Mouse (Mus musculus) liver, embryonic 15.5 days (tissue): ENCODE results near the gene Spaca4. TPM values are rescaled to one million over a fixed set of nuclear protein-coding genes. Genes with fewer than 3 reads are reported as not detected.

Experiments
- ATAC-seq: fragments of 200-750 bp; cut with Nextera tagmentation; 2 replicates; pipeline ENCODE4 v1.8.0; 2017; ENCODE audit warnings: moderate number of reproducible peaks, mild to moderate bottlenecking, moderate library complexity; ENCODE audit not compliant: insufficient read depth
- H3K27ac ChIP-seq: fragments of 300-500 bp; sonication (generic); replicated peaks from 2 replicates; pipeline ENCODE4 v1.5.1; 2015; ENCODE audit warnings: mild to moderate bottlenecking, inconsistent platforms
- H3K27me3 ChIP-seq: fragments of 300-500 bp; sonication (generic); 2 replicates; pipeline ENCODE4 v1.6.1; 2015; ENCODE audit warnings: mild to moderate bottlenecking, inconsistent platforms
- H3K36me3 ChIP-seq: fragments of 300-500 bp; sonication (generic); replicated peaks from 2 replicates; pipeline ENCODE4 v1.6.1; 2015; ENCODE audit warnings: moderate library complexity, mild to moderate bottlenecking, inconsistent platforms
- H3K4me1 ChIP-seq: fragments of 300-500 bp; sonication (generic); replicated peaks from 2 replicates; pipeline ENCODE4 v1.6.1; 2015; ENCODE audit warnings: inconsistent platforms
- H3K4me2 ChIP-seq: fragments of 300-500 bp; sonication (generic); 2 replicates; pipeline ENCODE4 v1.6.1; 2015; ENCODE audit warnings: moderate library complexity, mild to moderate bottlenecking, inconsistent platforms
- H3K4me3 ChIP-seq: fragments of 300-500 bp; sonication (generic); replicated peaks from 2 replicates; pipeline ENCODE4 v1.5.1; 2015; ENCODE audit warnings: mild to moderate bottlenecking, inconsistent platforms
- H3K9ac ChIP-seq: fragments of 300-500 bp; sonication (generic); 2 replicates; pipeline ENCODE4 v1.6.1; 2015; ENCODE audit warnings: moderate library complexity, mild to moderate bottlenecking, inconsistent platforms
- H3K9me3 ChIP-seq: fragments of 300-500 bp; sonication (generic); replicated peaks from 2 replicates; pipeline ENCODE4 v1.6.1; 2016; ENCODE audit warnings: inconsistent platforms
- WGBS: fragments of 180-500 bp; shearing (Covaris S2); methylation state at CpG from one replicate; pipeline ENCODE4 v1.1.7; 2015; ENCODE audit warnings: mixed read lengths; ENCODE audit not compliant: insufficient replicate concordance; 5-methylcytosine and 5-hydroxymethylcytosine counted together
- polyA plus RNA-seq: library from polyadenylated mRNA; unstranded; fragments of >200 nt; fragmentation: Nextera tagmentation; extraction: Ambion mirVana; gene quantifications from 2 replicates; pipeline ENCODE4 v1.2.1, GENCODE M21; 2015

Spaca4 gene
- polyA plus RNA-seq: not detected in 2 replicates

- H3K27me3 ChIP-seq: no peaks in the 10 kb centered on the region
- H3K9ac ChIP-seq: no peak within 1 kb of the TSS
- WGBS: 81% methylated on average over 11 of the region's 11 CpGs
- no peak for ATAC-seq
- no peak within 1 kb of the TSS for H3K4me3 ChIP-seq
- no peaks in the 10 kb centered on the region for H3K9me3 ChIP-seq
- no peak within 1 kb of the TSS for H3K27ac ChIP-seq
- H3K4me1 ChIP-seq: peaks cover 12% of the 10 kb centered on the region
- H3K4me2 ChIP-seq: no peak within 1 kb of the TSS
- peaks cover 53% of the 10 kb centered on the region for H3K36me3 ChIP-seq
Observed at GRCm38 (mm10) chr7:45725713-45726112, at the start of gene Spaca4. Gene Spaca4, minus strand, starts transcription at chr7:45725813.

GRCm38 (mm10) chr7:45775237-45775636 is 49.6 kb upstream of the Spaca4 start:
- Histone ChIP-seq H3K36me3 (no peaks in the 10 kb centered on the region), H3K4me3 (no peak overlapping the region), H3K27me3 (peaks cover 34% of the 10 kb centered on the region), H3K9me3 (no peaks in the 10 kb centered on the region), H3K4me1 (peaks cover 6% of the 10 kb centered on the region), H3K27ac (no peak overlapping the region), H3K9ac (no peak overlapping the region), H3K4me2 (no peak overlapping the region)
- 46% methylated on average over 7 of the region's 7 CpGs for WGBS
- ATAC-seq: no peak

- no peak for ATAC-seq
- WGBS: 51% methylated on average over 4 of the region's 4 CpGs
- Histone ChIP-seq H3K4me2 (no peak overlapping the region), H3K27ac (no peak overlapping the region), H3K9ac (no peak overlapping the region), H3K4me1 (no peaks in the 10 kb centered on the region), H3K4me3 (no peak overlapping the region), H3K27me3 (0 out of 2 replicates have a peak, but pooled peaks cover 13% of the 10 kb centered on the region), H3K9me3 (no peaks in the 10 kb centered on the region), H3K36me3 (no peaks in the 10 kb centered on the region)
Observed at GRCm38 (mm10) chr7:45771101-45771500, 45.5 kb upstream of the Spaca4 start.

GRCm38 (mm10) chr7:45770427-45771082 is 44.9 kb upstream of the Spaca4 start:
- H3K36me3 ChIP-seq: no peaks in the 10 kb centered on the region
- H3K4me2 ChIP-seq: no peak overlapping the region
- ATAC-seq: no peak
- no peaks in the 10 kb centered on the region for H3K4me1 ChIP-seq
- H3K9ac ChIP-seq: no peak overlapping the region
- peaks cover 13% of the 10 kb centered on the region; the same call in 1 of the 2 replicates for H3K27me3 ChIP-seq
- no peak overlapping the region for H3K4me3 ChIP-seq
- no peaks in the 10 kb centered on the region for H3K9me3 ChIP-seq
- 48% methylated on average over 8 of the region's 8 CpGs for whole genome bisulfite sequencing
- H3K27ac ChIP-seq: no peak overlapping the region

GRCm38 (mm10) chr7:45767500-45767899 is 41.9 kb upstream of the Spaca4 start:
- WGBS: 73% methylated on average over 6 of the region's 6 CpGs
- Histone ChIP-seq H3K36me3 (no peaks in the 10 kb centered on the region), H3K4me1 (no peaks in the 10 kb centered on the region), H3K4me2 (no peak overlapping the region), H3K27me3 (peaks cover 4% of the 10 kb centered on the region; the same call in 1 of the 2 replicates), H3K9me3 (no peaks in the 10 kb centered on the region), H3K4me3 (no peak overlapping the region), H3K9ac (no peak overlapping the region), H3K27ac (no peak overlapping the region)
- ATAC-seq: no peak

GRCm38 (mm10) chr7:45766764-45767163 is 41.2 kb upstream of the Spaca4 start:
- peaks cover 2% of the 10 kb centered on the region; the same call in 1 of the 2 replicates for H3K27me3 ChIP-seq
- H3K27ac ChIP-seq: no peak overlapping the region
- WGBS: 50% methylated on average over 8 of the region's 8 CpGs
- no peak overlapping the region for H3K4me3 ChIP-seq
- H3K4me2 ChIP-seq: no peak overlapping the region
- H3K9ac ChIP-seq: no peak overlapping the region
- no peaks in the 10 kb centered on the region for H3K4me1 ChIP-seq
- ATAC-seq: no peak
- no peaks in the 10 kb centered on the region for H3K9me3 ChIP-seq
- H3K36me3 ChIP-seq: no peaks in the 10 kb centered on the region

- no peak overlapping the region for H3K27ac ChIP-seq
- H3K4me2 ChIP-seq: no peak overlapping the region
- H3K4me3 ChIP-seq: no peak overlapping the region
- 37% methylated on average over 8 of the region's 8 CpGs for WGBS
- H3K27me3 ChIP-seq: peaks cover 2% of the 10 kb centered on the region; the same call in 1 of the 2 replicates
- no peak overlapping the region for H3K9ac ChIP-seq
- H3K4me1 ChIP-seq: no peaks in the 10 kb centered on the region
- H3K36me3 ChIP-seq: no peaks in the 10 kb centered on the region
- no peak for ATAC-seq
- H3K9me3 ChIP-seq: no peaks in the 10 kb centered on the region
Observed at GRCm38 (mm10) chr7:45765995-45766394, 40.4 kb upstream of the Spaca4 start.

- Histone ChIP-seq H3K27ac (no peak overlapping the region), H3K36me3 (no peaks in the 10 kb centered on the region), H3K9me3 (no peaks in the 10 kb centered on the region), H3K9ac (no peak overlapping the region), H3K4me1 (no peaks in the 10 kb centered on the region), H3K4me3 (no peak overlapping the region), H3K27me3 (peaks cover 33% of the 10 kb centered on the region), H3K4me2 (no peak overlapping the region)
- 32% methylated on average over 5 of the region's 5 CpGs for WGBS
- ATAC-seq: no peak
Observed at GRCm38 (mm10) chr7:45760151-45760550, 34.5 kb upstream of the Spaca4 start.

- no peak overlapping the region for H3K9ac ChIP-seq
- ATAC-seq: peak; percentile 28; the same call in 1 of the 2 replicates
- peaks cover 33% of the 10 kb centered on the region for H3K27me3 ChIP-seq
- 13% methylated on average over 27 of the region's 27 CpGs for WGBS
- H3K4me1 ChIP-seq: no peaks in the 10 kb centered on the region
- no peak overlapping the region for H3K27ac ChIP-seq
- H3K9me3 ChIP-seq: no peaks in the 10 kb centered on the region
- 0 out of 2 replicates have a peak overlapping the region, but pooled peaks have one; percentile 11 for H3K4me3 ChIP-seq
- no peaks in the 10 kb centered on the region for H3K36me3 ChIP-seq
- H3K4me2 ChIP-seq: peak overlapping the region; percentile 49
Observed at GRCm38 (mm10) chr7:45759400-45759799, 33.8 kb upstream of the Spaca4 start.

GRCm38 (mm10) chr7:45755703-45756102 is 30.1 kb upstream of the Spaca4 start:
- WGBS: 44% methylated on average over 6 of the region's 6 CpGs
- Histone ChIP-seq H3K4me3 (no peak overlapping the region), H3K9me3 (no peaks in the 10 kb centered on the region), H3K36me3 (no peaks in the 10 kb centered on the region), H3K27me3 (peaks cover 31% of the 10 kb centered on the region), H3K4me1 (no peaks in the 10 kb centered on the region), H3K27ac (no peak overlapping the region), H3K4me2 (no peak overlapping the region), H3K9ac (no peak overlapping the region)
- ATAC-seq: no peak

- ATAC-seq: no peak
- Histone ChIP-seq H3K9ac (no peak overlapping the region), H3K4me3 (no peak overlapping the region), H3K36me3 (no peaks in the 10 kb centered on the region), H3K27me3 (no peaks in the 10 kb centered on the region), H3K27ac (no peak overlapping the region), H3K4me2 (no peak overlapping the region), H3K4me1 (no peaks in the 10 kb centered on the region), H3K9me3 (no peaks in the 10 kb centered on the region)
- 59% methylated on average over 9 of the region's 9 CpGs for WGBS
Observed at GRCm38 (mm10) chr7:45750162-45750561, 24.5 kb upstream of the Spaca4 start.

- Histone ChIP-seq H3K9me3 (no peaks in the 10 kb centered on the region), H3K4me2 (no peak overlapping the region), H3K9ac (no peak overlapping the region), H3K27ac (no peak overlapping the region), H3K4me1 (no peaks in the 10 kb centered on the region), H3K4me3 (no peak overlapping the region), H3K27me3 (no peaks in the 10 kb centered on the region), H3K36me3 (no peaks in the 10 kb centered on the region)
- 31% methylated on average over 9 of the region's 10 CpGs for WGBS
- ATAC-seq: no peak
Observed at GRCm38 (mm10) chr7:45749401-45749800, 23.8 kb upstream of the Spaca4 start.
